Mouse (Mus musculus): ENCODE data around the gene Tex30. TPM values are rescaled to one million over a fixed set of nuclear protein-coding genes. Genes with fewer than 3 reads are reported as not detected.
"Not testable (repeated sequence)": the region's sequence is repeated elsewhere in the genome, so short reads cannot be mapped to it uniquely, and the experiment has no call there.

Gene Tex30
- polyA plus RNA-seq, 1 experiment, result 10.4 TPM

DNA sequence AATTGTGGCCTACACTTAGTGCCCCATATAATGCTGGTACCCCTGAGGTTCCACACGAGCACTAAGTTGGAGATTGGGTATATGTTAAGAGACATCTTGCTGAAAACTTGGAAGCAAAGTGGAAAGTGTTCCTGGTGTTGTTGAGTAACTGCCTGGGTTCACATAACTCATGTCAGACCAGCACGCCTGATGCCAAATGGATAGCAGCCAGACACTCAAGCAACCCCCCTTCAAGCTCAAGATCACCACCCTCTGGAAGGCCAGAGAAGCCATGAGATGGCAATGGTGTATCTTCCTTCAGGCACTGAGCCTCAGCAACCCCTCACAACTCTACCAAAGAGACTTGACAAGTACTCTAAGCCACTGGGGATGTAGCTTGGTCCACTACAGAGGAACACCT, 55.7 kb downstream of the Tex30 start:
- no peak for DNase-seq (ENCODE audit: low read depth, low spot score)
- WGBS, result 66% methylated on average over 2 of the region's 2 CpGs

DNA sequence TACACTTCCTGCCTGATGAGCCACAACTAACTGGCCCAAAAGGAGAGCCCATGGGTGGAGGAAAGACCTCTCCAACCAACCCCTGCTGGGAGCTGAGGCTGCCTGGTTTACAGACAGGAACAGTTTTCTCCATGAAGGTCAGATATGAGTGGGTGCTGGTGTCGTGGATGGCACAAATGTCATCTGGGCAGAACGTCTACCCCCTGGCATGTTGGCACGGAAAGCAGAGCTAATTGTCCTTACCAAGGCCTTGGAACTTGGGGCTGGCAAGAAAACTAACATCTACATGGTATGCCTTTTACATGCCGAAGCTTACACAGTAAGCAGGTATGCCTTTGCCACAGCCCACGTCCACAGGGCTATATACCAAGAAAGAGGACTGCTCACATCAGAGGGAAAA, 56.6 kb downstream of the Tex30 start:
- WGBS, result 85% methylated on average over 5 of the region's 5 CpGs

DNA sequence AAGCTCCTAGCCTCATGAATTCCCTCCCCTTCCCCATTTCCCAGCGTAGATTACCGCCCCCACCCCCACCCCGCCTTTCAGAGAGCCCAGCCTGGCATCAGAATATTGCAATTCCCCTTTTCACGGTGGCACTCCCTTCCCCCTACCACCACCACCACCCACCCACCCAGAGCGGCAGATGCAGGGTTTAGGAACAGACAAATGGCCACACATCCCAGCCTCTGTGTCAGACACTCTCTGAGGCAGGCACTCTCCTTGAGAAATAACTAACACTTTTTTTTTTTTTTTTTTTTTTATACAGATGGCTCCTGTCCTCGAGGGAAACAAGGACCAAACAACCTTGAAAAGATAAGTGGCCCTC, 59.7 kb downstream of the Tex30 start:
- WGBS, result 2% methylated on average over 6 of the region's 6 CpGs
- no peak for DNase-seq (ENCODE audit: low read depth, low spot score)

More for the DNA sequence above, 56.6 kb downstream of the Tex30 start:
- DNase-seq (ENCODE audit: low read depth, low spot score), result not testable (repeated sequence)

DNA sequence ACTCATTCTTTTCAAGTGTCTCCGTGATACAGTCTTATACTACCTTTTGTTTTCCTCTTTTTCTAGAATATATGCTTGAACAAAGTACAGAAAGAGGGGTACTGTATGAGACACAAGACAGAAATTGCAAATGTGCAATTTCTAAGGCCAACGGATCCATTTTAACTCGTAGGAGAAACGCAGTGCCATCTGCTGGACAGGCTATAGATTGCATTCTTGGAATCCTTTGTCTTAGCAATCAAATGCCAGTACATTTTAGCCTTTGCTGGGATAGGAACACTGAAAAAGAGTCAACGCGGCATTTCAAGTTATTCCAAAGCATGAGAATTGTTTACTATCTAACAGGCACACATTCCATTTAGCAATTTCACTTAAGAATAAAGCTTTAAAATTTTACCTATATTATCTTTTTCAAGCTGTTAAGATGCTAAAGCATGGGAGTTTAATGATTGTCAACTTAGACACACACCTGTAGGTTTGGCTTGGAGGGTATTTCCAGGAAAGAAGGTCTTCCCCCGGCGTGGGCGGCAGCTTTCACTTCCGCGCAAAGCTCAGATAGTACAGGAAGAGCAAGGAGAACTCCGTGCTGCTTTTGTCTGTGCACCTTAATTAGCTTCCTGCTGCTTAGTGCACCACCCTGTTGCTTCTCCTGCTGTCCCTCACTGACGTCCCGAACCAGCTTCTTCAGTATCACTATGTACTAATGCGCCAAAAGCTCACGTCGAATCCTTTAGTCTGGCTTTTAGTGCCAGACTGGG, 60.3 kb downstream of the Tex30 start:
- WGBS, result 1% methylated on average over 17 of the region's 17 CpGs
- peak; percentile 19 for DNase-seq (ENCODE audit: low read depth, low spot score)

Other genes starting within 250 kb of the Tex30 start
- gene Tpp2, start 168.8 kb downstream of the Tex30 start, polyA plus RNA-seq (2012; rRNA removed), result 4.7 and 7.5 TPM in 2 replicates
- not detected in 2 replicates for gene Mettl21c, start 82.4 kb downstream of the Tex30 start, polyA plus RNA-seq (2012; rRNA removed)
- gene Gm8251, start 40.5 kb downstream of the Tex30 start, polyA plus RNA-seq (2012; rRNA removed), result not detected in 2 replicates
- gene Kdelc1, start 16.4 kb upstream of the Tex30 start, polyA plus RNA-seq (2012; rRNA removed), result 6.5 and 8.0 TPM in 2 replicates
- gene Bivm, start 16.5 kb upstream of the Tex30 start, polyA plus RNA-seq (2012; rRNA removed), result 3.3 and 6.8 TPM in 2 replicates
- 2.1 and 3.8 TPM in 2 replicates for gene Ercc5, start 45.3 kb upstream of the Tex30 start, polyA plus RNA-seq (2012; rRNA removed)
- not detected in 2 replicates for gene Mettl21e, start 116.5 kb upstream of the Tex30 start, polyA plus RNA-seq (2012; rRNA removed)

Data from large intestine, adult 2 months (tissue).